Mouse (Mus musculus) erythroblast, embryonic 14.5 days (primary cell): ENCODE data around the gene Col17a1.

Source experiments
- GATA1 ChIP-seq: IDR thresholded peaks from 2 replicates; pipeline ENCODE4 v1.6.1; 2012; ENCODE audit warnings: low read length, inconsistent platforms, mixed read lengths
- TAL1 ChIP-seq: IDR thresholded peaks from 3 replicates; pipeline ENCODE4 v1.6.1; 2012; ENCODE audit warnings: low read length, inconsistent platforms, mixed read lengths

DNA sequence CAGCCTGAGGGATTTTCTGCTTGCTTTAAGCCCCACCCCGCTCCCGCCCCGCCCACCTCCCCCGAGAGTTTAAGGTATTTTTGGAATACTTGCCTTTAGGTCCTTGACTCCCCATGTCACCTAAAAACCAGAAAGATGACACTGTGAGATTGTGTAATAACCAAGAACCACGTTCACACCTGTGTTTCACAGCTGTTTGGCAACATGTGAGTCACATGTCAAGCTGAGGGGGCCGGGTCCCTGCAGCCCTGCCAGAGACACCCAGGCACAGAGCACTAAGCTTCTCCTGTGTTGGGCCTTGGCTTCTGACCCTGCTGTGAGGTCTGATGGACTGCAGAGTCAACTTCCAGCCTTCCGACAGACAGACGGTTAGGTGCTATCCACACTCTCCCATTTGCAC lies 24.3 kb downstream of the Col17a1 start:
- TF ChIP-seq TAL1 (no peak), GATA1 (no peak)
